ENCODE assay signal across 8 mouse cellular contexts in genomic region chr5:111159628-111160321, GRCm38 (mm10).
DNase-seq lines count a peak whose midpoint lies in the region; ATAC-seq lines count a peak whose summit lies in the region.

No protein-coding gene starts in this region.

- peak overlapping the region; percentile 59 for H3K4me2 ChIP-seq in heart, embryonic 13.5 days
- peak overlapping the region; percentile 21; the same call in 1 of the 2 replicates for H3K4me2 ChIP-seq in hindbrain, embryonic 13.5 days
- H3K4me2 ChIP-seq in midbrain, embryonic 16.5 days (ENCODE audit: low read length) = peak overlapping the region; percentile 34

- peaks cover 58% of the 10 kb centered on the region for H3K4me1 ChIP-seq in heart, embryonic 13.5 days
- H3K4me1 ChIP-seq in hindbrain, embryonic 13.5 days (replicated peaks) = peaks cover 90% of the 10 kb centered on the region
- H3K4me1 ChIP-seq in midbrain, embryonic 16.5 days (ENCODE audit: control insufficient read depth, insufficient read depth, low read length) = peaks cover 48% of the 10 kb centered on the region

- no peaks in the 10 kb centered on the region for H3K36me3 ChIP-seq in heart, embryonic 13.5 days
- H3K36me3 ChIP-seq in hindbrain, embryonic 13.5 days = no peaks in the 10 kb centered on the region
- H3K36me3 ChIP-seq in midbrain, embryonic 16.5 days (ENCODE audit: control insufficient read depth, insufficient read depth, low read length) = no peaks in the 10 kb centered on the region

- H3K9me3 ChIP-seq in heart, embryonic 13.5 days = no peaks in the 10 kb centered on the region
- H3K9me3 ChIP-seq in hindbrain, embryonic 13.5 days = no peaks in the 10 kb centered on the region
- no peaks in the 10 kb centered on the region for H3K9me3 ChIP-seq in midbrain, embryonic 16.5 days (replicated peaks; ENCODE audit: control insufficient read depth, low read length, poor library complexity, severe bottlenecking)

- peak overlapping the region; percentile 51 for H3K27ac ChIP-seq in heart, embryonic 13.5 days (replicated peaks)
- H3K27ac ChIP-seq in hindbrain, embryonic 13.5 days = peak overlapping the region; percentile 75
- H3K27ac ChIP-seq in midbrain, embryonic 16.5 days (ENCODE audit: low read length) = peak overlapping the region; percentile 1; the same call in 1 of the 2 replicates

- peak overlapping the region; percentile 63 for H3K9ac ChIP-seq in heart, embryonic 13.5 days
- H3K9ac ChIP-seq in hindbrain, embryonic 13.5 days = peak overlapping the region; percentile 49
- peak overlapping the region; percentile 24; the same call in 1 of the 2 replicates for H3K9ac ChIP-seq in midbrain, embryonic 16.5 days (ENCODE audit: low read depth, low read length)

- peaks cover 38% of the 10 kb centered on the region for H3K27me3 ChIP-seq in heart, embryonic 13.5 days (replicated peaks)
- no peaks in the 10 kb centered on the region for H3K27me3 ChIP-seq in hindbrain, embryonic 13.5 days
- no peaks in the 10 kb centered on the region for H3K27me3 ChIP-seq in midbrain, embryonic 16.5 days (ENCODE audit: control insufficient read depth, insufficient read depth, low read depth, low read length)

- no peak for DNase-seq in heart, adult 8-10 months (ENCODE audit: low spot score)
- DNase-seq in urinary bladder, postnatal 36 days (ENCODE audit: low spot score in 2 of 2) = no peak
- DNase-seq in yolk sac, embryonic 10.5 days (ENCODE audit: low spot score) = no peak
- no peak for DNase-seq in left cerebral cortex, adult 18-20 months (ENCODE audit: low spot score in 2 of 2)

- peak overlapping the region; percentile 27; the same call in 1 of the 2 replicates for H3K4me3 ChIP-seq in heart, embryonic 13.5 days
- H3K4me3 ChIP-seq in hindbrain, embryonic 13.5 days = no peak overlapping the region
- no peak overlapping the region for H3K4me3 ChIP-seq in midbrain, embryonic 16.5 days (ENCODE audit: low read depth, low read length)

- no peak for ATAC-seq in heart, embryonic 13.5 days (ENCODE audit: extremely low read depth, insufficient number of reproducible peaks, low FRiP score, low TSS enrichment)
- peak; percentile 93 for ATAC-seq in activated CD4-positive, CD25-positive, alpha-beta regulatory T cell, adult 4 months
- ATAC-seq in hindbrain, embryonic 13.5 days (ENCODE audit: low FRiP score) = no peak
- peak; percentile 27; the same call in 1 of the 2 replicates for ATAC-seq in midbrain, embryonic 16.5 days

- WGBS in heart, embryonic 13.5 days = 24% methylated on average over 23 of the region's 23 CpGs
- WGBS in hindbrain, embryonic 13.5 days = 40% methylated on average over 23 of the region's 23 CpGs
- WGBS in midbrain, embryonic 16.5 days = 23% methylated on average over 23 of the region's 23 CpGs

Comparison
In these comparisons a context has a peak if more than half of its experiments do, and no peak if none do; other contexts are left out.
1. ATAC-seq: peak in activated CD4-positive, CD25-positive, alpha-beta regulatory T cell, adult 4 months (single experiment) and midbrain, embryonic 16.5 days (single experiment); none in heart, embryonic 13.5 days (single experiment) and hindbrain, embryonic 13.5 days (single experiment).
2. H3K27ac ChIP-seq: peak in every context shown above with its lines; median percentile 75 in hindbrain, embryonic 13.5 days; 51 in heart, embryonic 13.5 days; 1 in midbrain, embryonic 16.5 days.
3. Peak in every context shown above with its lines, with median percentiles within 50 percentile points of each other: H3K4me2 ChIP-seq and H3K9ac ChIP-seq.